Mouse (Mus musculus): Measurements from ENCODE around the gene Kdm4c. TPM values are rescaled to one million over a fixed set of nuclear protein-coding genes. Genes with fewer than 3 reads are reported as not detected.
A peak's percentile ranks its signal among the peaks of the same experiment; 100 is the strongest.
"Not testable (repeated sequence)": the region's sequence is repeated elsewhere in the genome, so short reads cannot be mapped to it uniquely, and the experiment has no call there.

Gene Kdm4c
- 0.65 TPM in 1 of 2 replicates, not detected in the other for polyA plus RNA-seq (2012; ENCODE audit: insufficient read depth, low replicate concordance)

DNA sequence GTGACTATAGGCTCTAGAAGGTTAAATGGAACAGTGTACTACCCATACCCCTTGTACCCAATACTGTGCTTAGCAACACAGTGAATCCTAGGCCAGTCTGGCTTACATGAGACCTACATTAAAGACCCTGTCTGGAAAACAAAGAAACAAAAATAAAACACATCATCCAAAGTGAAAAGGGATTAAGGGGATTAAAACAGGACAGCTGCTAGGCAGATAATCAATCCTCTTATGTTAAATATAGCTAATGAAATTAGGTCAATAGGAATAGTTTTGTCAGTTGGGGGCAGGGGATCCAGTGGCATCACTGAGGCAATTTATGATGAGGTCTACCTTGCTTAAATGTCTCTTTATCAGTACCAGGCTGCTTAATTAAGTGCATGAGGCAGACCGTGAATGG is at the start of gene Kdm4c:
Gene Kdm4c, plus strand, starts transcription at position 322 of the 400 bp plus-strand sequence.
- TF ChIP-seq FLI1 (IDR thresholded peaks at IDR 0.05; ENCODE audit: low read length) (no peak), GATA1 (IDR thresholded peaks at IDR 0.05; ENCODE audit: borderline replicate concordance, low read length) (no peak)
- H3K36me3 ChIP-seq (replicated peaks; ENCODE audit: low read length), result no peaks in the 10 kb centered on the region
- H3K4me3 ChIP-seq (replicated peaks), result no peak within 1 kb of the TSS
- no peaks in the 10 kb centered on the region for H3K9me3 ChIP-seq
- no peaks in the 10 kb centered on the region for H3K27me3 ChIP-seq (replicated peaks)
- no peaks in the 10 kb centered on the region for H3K4me1 ChIP-seq

DNA sequence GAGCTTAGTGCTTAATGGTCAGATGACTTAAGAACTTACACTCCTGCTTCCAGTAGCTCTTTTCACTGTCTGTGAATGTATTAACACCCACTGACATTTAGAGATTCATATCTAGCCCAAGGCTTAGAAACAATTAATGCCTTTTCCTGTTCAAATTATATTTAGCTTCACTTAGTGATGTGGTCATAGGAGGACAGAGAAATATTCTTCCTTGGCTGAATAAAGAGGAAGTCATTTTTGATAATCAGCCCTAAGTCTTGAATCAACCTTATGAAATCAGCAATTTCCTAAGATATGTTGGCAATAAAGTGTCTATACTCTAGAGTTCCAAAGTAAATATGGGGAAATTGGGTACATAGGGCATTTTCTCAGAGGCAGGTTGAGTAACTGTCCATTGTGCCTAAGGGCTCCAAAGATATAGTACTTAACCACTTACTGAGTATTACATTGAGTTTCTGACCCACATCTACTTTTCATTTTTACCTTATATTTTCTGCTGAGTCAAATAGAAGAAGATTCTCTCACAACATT is 41.0 kb upstream of the Kdm4c start:
- Histone ChIP-seq H3K4me1 (no peaks in the 10 kb centered on the region), H3K36me3 (replicated peaks; ENCODE audit: low read length) (no peaks in the 10 kb centered on the region), H3K27me3 (replicated peaks) (no peaks in the 10 kb centered on the region), H3K4me3 (replicated peaks) (no peak overlapping the region), H3K9me3 (no peaks in the 10 kb centered on the region)
- TF ChIP-seq FLI1 (IDR thresholded peaks at IDR 0.05; ENCODE audit: low read length) (no peak), GATA1 (IDR thresholded peaks at IDR 0.05; ENCODE audit: borderline replicate concordance, low read length) (no peak)

DNA sequence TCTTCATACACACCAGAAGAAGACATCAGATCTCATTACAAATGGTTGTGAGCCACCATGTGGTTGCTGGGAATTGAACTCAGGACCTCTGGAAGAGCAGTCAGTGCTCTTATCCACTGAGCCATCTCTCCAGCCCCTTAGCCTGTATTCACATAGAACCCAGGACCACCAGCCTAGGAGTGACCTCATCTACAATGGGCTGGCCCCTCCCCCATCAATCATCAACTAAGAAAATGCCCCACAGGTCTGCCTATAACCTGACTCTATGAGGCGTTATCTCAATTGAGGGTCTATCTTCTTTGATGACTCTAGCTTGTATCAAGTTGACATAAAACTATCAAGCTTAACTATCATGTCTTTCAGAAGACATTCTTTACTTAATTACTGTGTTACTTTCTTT is 20.5 kb upstream of the Kdm4c start:
- H3K36me3 ChIP-seq (replicated peaks; ENCODE audit: low read length); H3K9me3 ChIP-seq; H3K4me3 ChIP-seq (replicated peaks); H3K27me3 ChIP-seq (replicated peaks); H3K4me1 ChIP-seq: not testable (repeated sequence)

DNA sequence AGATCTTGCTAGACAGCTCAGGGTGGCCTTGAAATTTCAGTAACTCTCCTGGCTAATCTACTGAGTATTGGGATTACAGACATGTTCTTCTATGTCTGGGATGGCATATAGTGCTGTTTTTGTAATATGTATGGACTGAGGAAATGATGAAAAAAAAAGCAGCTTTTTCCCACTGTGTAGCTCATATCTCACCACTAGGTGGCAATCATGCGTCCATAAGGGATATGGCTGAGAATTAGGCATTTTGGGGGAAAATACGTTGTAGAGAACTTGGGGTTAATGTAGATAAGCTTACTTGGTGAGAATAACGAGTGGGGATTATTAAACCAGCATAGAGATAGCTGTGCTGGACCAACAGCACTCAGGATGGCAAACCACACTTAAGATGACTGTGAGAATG is 19.9 kb upstream of the Kdm4c start:
- H3K27me3 ChIP-seq (replicated peaks), result no peaks in the 10 kb centered on the region
- no peak for TF ChIP-seq GATA1 (IDR thresholded peaks at IDR 0.05; ENCODE audit: borderline replicate concordance, low read length)
- TF ChIP-seq FLI1 (IDR thresholded peaks at IDR 0.05; ENCODE audit: low read length), result no peak

DNA sequence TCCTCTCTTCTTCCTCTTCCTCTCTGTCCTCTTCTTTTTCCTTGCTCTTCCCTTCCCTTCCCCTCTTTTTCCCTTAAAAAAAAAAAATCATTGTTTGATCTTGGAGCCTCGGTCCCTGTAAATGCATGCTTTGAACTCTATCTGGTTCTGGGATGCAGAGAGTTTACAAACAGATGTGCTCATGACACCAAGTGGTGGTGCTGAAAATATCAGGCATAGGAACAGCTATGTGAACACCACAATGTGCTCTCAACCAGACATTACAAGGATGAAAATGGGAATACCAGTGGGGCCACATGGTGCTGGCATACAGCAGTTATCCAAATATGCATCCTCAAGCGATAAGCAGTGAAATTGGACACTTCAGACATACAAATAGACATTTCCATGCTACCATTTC is 18.1 kb upstream of the Kdm4c start:
- Histone ChIP-seq H3K27me3 (replicated peaks) (no peaks in the 10 kb centered on the region), H3K9me3 (0 out of 2 replicates have a peak, but pooled peaks cover 4% of the 10 kb centered on the region), H3K36me3 (replicated peaks; ENCODE audit: low read length) (no peaks in the 10 kb centered on the region), H3K4me1 (no peaks in the 10 kb centered on the region), H3K4me3 (replicated peaks) (no peak overlapping the region)
- no peak for TF ChIP-seq FLI1 (IDR thresholded peaks at IDR 0.05; ENCODE audit: low read length)
- TF ChIP-seq GATA1 (IDR thresholded peaks at IDR 0.05; ENCODE audit: borderline replicate concordance, low read length), result no peak

More for the DNA sequence above, 19.9 kb upstream of the Kdm4c start:
- Histone ChIP-seq H3K4me3 (replicated peaks) (no peak overlapping the region), H3K36me3 (replicated peaks; ENCODE audit: low read length) (no peaks in the 10 kb centered on the region), H3K9me3 (0 out of 2 replicates have a peak, but pooled peaks cover 3% of the 10 kb centered on the region), H3K4me1 (no peaks in the 10 kb centered on the region)

DNA sequence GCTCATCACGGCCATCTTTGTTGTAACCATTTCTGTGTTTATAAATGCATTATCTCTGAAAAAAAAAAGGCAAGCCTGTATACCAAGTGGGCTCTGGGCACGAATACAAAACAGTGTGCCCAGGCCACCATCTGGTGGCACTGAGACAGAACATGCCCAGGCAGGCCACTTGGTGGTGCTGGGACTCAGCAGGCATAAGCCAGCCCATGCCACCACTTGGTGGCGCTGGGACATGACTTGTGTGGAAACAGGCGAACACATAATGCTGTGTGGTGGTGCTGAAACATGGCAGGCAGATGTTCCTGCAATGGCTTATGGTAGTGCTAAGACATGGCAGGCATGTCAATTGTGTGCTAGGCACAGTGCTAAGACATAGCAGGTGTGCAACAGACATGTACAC is 11.3 kb upstream of the Kdm4c start:
- Histone ChIP-seq H3K36me3 (replicated peaks; ENCODE audit: low read length) (no peaks in the 10 kb centered on the region), H3K27me3 (replicated peaks) (no peaks in the 10 kb centered on the region), H3K4me1 (no peaks in the 10 kb centered on the region; the same call in 1 of the 2 replicates), H3K4me3 (replicated peaks) (peak overlapping the region; percentile 48), H3K9me3 (0 out of 2 replicates have a peak, but pooled peaks cover 4% of the 10 kb centered on the region)
- no peak for TF ChIP-seq GATA1 (IDR thresholded peaks at IDR 0.05; ENCODE audit: borderline replicate concordance, low read length)
- TF ChIP-seq FLI1 (IDR thresholded peaks at IDR 0.05; ENCODE audit: low read length), result no peak

DNA sequence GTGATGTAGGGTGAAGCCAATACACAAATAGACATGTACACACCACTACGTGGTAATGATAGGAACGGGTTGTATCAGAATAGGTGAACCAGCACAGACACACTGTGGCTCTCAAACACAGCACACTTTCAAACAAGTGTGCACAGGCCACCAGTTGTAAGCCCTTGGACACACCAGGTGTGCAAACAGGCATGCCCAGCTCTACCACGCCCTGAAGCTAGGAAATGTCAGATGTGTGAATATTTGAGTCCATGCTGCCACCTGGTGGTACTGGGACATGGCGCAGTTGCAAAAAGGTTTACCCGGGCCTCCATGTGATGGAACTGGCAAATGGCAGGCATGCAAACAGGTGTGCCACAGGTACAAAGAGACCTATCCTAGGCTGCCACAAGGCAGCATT is 10.9 kb upstream of the Kdm4c start:
- H3K36me3 ChIP-seq (replicated peaks; ENCODE audit: low read length), result no peaks in the 10 kb centered on the region
- H3K4me3 ChIP-seq (replicated peaks), result peak overlapping the region; percentile 48
- no peaks in the 10 kb centered on the region for H3K27me3 ChIP-seq (replicated peaks)
- H3K9me3 ChIP-seq, result 0 out of 2 replicates have a peak, but pooled peaks cover 4% of the 10 kb centered on the region
- TF ChIP-seq GATA1 (IDR thresholded peaks at IDR 0.05; ENCODE audit: borderline replicate concordance, low read length) (no peak), FLI1 (IDR thresholded peaks at IDR 0.05; ENCODE audit: low read length) (no peak)
- no peaks in the 10 kb centered on the region; the same call in 1 of the 2 replicates for H3K4me1 ChIP-seq

DNA sequence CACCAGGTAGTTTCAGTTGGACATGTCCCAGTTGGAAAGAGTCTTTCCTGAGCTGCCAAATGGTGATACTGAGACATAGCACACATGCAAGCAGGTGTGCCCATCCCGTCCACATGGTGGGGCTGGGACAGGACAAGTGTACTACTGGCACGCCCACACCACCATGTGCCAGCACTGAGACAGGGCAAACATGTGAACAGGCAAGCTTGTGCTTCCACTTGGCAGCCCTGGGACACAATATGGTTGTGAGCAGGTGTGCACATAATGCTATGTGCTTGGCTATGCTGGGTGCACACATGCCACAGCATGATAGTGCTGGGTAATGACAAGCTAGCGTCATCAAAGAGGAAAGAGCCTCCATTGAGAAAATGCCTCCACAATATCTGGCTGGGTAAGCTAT is 8.8 kb upstream of the Kdm4c start:
- H3K4me3 ChIP-seq (replicated peaks), result peak overlapping the region; percentile 39
- H3K9me3 ChIP-seq, result no peaks in the 10 kb centered on the region
- H3K36me3 ChIP-seq (replicated peaks; ENCODE audit: low read length), result no peaks in the 10 kb centered on the region
- no peak for TF ChIP-seq GATA1 (IDR thresholded peaks at IDR 0.05; ENCODE audit: borderline replicate concordance, low read length)
- TF ChIP-seq FLI1 (IDR thresholded peaks at IDR 0.05; ENCODE audit: low read length), result no peak
- no peaks in the 10 kb centered on the region for H3K27me3 ChIP-seq (replicated peaks)
- H3K4me1 ChIP-seq, result no peaks in the 10 kb centered on the region; the same call in 1 of the 2 replicates

DNA sequence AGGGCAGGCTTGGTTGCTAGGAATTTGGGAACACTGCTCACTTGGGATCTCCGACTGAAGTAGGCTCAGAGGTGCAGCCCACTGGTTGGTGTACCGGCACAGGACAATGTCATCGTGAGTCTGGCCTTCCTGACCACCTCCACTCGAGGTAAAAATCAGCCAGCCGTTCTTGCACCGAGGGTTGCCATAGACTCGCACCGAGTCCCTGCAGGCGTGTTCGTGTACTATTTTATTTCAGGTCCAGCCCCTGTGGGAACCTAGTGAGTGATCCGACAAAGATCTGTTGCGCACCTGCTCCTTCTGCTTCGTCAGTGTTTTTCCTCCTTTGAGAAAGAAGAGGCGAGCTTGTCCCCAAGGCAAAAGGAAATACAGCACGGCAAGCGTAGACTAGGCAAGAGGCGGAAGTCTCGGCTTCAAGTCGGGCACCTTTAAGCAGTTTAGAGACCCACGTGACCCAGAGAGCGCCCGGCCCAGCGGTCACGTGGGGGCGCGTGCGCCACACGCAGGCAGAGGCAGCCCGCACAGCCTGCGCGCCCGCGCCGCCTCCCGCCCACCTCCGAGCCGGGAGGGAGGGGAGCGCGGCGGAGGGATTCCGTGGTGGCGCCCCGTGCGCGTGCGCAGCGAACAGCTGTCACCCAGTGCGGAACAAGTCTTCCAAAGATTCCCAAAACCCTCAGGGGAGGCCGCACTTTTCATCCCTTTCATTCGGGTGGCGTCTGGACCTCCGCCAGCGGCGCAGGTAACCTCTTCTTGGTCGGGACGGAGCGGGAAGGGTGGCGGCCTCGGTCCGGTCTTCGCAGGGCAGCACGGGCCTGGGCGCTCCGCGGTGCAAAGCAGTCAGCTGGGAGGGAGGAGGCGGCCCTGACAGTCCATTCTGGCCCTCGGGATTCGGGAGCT is 9.3 kb downstream of the Kdm4c start:
- H3K9me3 ChIP-seq, result no peaks in the 10 kb centered on the region
- H3K36me3 ChIP-seq (replicated peaks; ENCODE audit: low read length), result no peaks in the 10 kb centered on the region
- no peak for TF ChIP-seq GATA1 (IDR thresholded peaks at IDR 0.05; ENCODE audit: borderline replicate concordance, low read length)
- no peak for TF ChIP-seq FLI1 (IDR thresholded peaks at IDR 0.05; ENCODE audit: low read length)
- H3K4me1 ChIP-seq, result peaks cover 25% of the 10 kb centered on the region
- no peaks in the 10 kb centered on the region for H3K27me3 ChIP-seq (replicated peaks)
- peak overlapping the region; percentile 99 for H3K4me3 ChIP-seq (replicated peaks)
